Mouse (Mus musculus) lung, embryonic 16.5 days (tissue): ENCODE measurements around the gene Gm17651. TPM values are rescaled to one million over a fixed set of nuclear protein-coding genes. Genes with fewer than 3 reads are reported as not detected.

Source experiments
- ATAC-seq: fragments of 200-750 bp; cut with Nextera tagmentation; 2 replicates; pipeline ENCODE4 v1.8.0; 2017; ENCODE audit warnings: low read depth, mild to moderate bottlenecking, moderate library complexity
- H3K27ac ChIP-seq: fragments of 300-500 bp; sonication (generic); 2 replicates; pipeline ENCODE4 v1.5.1; 2014; ENCODE audit warnings: mild to moderate bottlenecking, control low read depth, low read length
- H3K27me3 ChIP-seq: fragments of 300-500 bp; sonication (generic); 2 replicates; pipeline ENCODE4 v1.6.1; 2014; ENCODE audit warnings: low read depth, low read length, mixed read lengths; ENCODE audit not compliant: control insufficient read depth, insufficient read depth
- H3K36me3 ChIP-seq: fragments of 300-500 bp; sonication (generic); 2 replicates; pipeline ENCODE4 v1.6.1; 2014; ENCODE audit warnings: low read length; ENCODE audit not compliant: control insufficient read depth, insufficient read depth
- H3K4me1 ChIP-seq: fragments of 300-500 bp; sonication (generic); replicated peaks from 2 replicates; pipeline ENCODE4 v1.6.1; 2014; ENCODE audit warnings: low read length, mixed read lengths; ENCODE audit not compliant: control insufficient read depth, insufficient read depth
- H3K4me2 ChIP-seq: fragments of 300-500 bp; sonication (generic); 2 replicates; pipeline ENCODE4 v1.6.1; 2014; ENCODE audit warnings: low read depth, low read length, control low read depth
- H3K4me3 ChIP-seq: fragments of 300-500 bp; sonication (generic); 2 replicates; pipeline ENCODE4 v1.5.1; 2014; ENCODE audit warnings: mild to moderate bottlenecking, low read length, control low read depth
- H3K9ac ChIP-seq: fragments of 300-500 bp; sonication (generic); 2 replicates; pipeline ENCODE4 v1.6.1; 2014; ENCODE audit warnings: low read length, control low read depth
- H3K9me3 ChIP-seq: fragments of 300-500 bp; sonication (generic); 2 replicates; pipeline ENCODE4 v1.6.1; 2016; ENCODE audit warnings: low read length; ENCODE audit not compliant: control insufficient read depth
- WGBS: fragments of 180-500 bp; shearing (Covaris S2); extraction: QIAGEN DNeasy Blood & Tissue Kit; methylation state at CpG from one replicate; pipeline ENCODE4 v1.1.7; 2014; 5-methylcytosine and 5-hydroxymethylcytosine counted together
- polyA plus RNA-seq: library from polyadenylated mRNA; unstranded; fragments of >200 nt; fragmentation: Nextera tagmentation; extraction: Ambion mirVana; gene quantifications from 2 replicates; pipeline ENCODE4 v1.2.1, GENCODE M21; 2015

Gm17651 gene
- polyA plus RNA-seq: not detected in 2 replicates

- H3K27ac ChIP-seq: no peak within 1 kb of the TSS
- no peak for ATAC-seq
- no peaks in the 10 kb centered on the region; the same call in 1 of the 2 replicates for H3K36me3 ChIP-seq
- H3K4me1 ChIP-seq: no peaks in the 10 kb centered on the region
- no peaks in the 10 kb centered on the region for H3K27me3 ChIP-seq
- WGBS: 81% methylated on average over 7 of the region's 7 CpGs
- no peak within 1 kb of the TSS for H3K4me2 ChIP-seq
- H3K9ac ChIP-seq: no peak within 1 kb of the TSS
- H3K4me3 ChIP-seq: no peak within 1 kb of the TSS
- H3K9me3 ChIP-seq: no peaks in the 10 kb centered on the region
Measured at GRCm38 (mm10) chr3:97674644-97675110, at the start of gene Gm17651. Gene Gm17651, minus strand, starts transcription at chr3:97674694.

DNA sequence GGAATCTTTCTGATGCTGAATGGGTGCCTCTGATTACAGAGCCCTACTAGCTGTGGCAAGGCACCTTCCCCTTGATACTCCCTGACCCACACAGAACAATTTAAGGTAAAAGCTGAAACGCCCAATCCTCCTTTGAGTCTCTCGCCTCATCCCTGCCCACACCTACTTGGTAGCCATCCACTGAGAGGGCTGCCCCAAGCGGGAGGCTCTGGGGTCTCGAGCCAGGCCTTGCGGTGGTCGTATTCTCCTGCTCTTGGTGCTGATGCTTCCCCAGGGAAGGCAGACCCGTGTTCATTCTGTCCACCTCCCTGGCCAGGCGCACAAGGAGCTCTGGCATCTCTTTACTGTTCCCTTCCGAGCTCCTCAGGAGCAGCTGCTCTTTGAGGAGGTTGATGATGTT lies 44.6 kb upstream of the Gm17651 start:
- no peak for ATAC-seq
- no peaks in the 10 kb centered on the region for H3K4me1 ChIP-seq
- no peak overlapping the region for H3K27ac ChIP-seq
- no peak overlapping the region for H3K4me3 ChIP-seq
- no peak overlapping the region for H3K9ac ChIP-seq
- H3K27me3 ChIP-seq: no peaks in the 10 kb centered on the region
- no peaks in the 10 kb centered on the region; the same call in 1 of the 2 replicates for H3K9me3 ChIP-seq
- WGBS: 80% methylated on average over 9 of the region's 9 CpGs
- H3K36me3 ChIP-seq: no peaks in the 10 kb centered on the region
- no peak overlapping the region for H3K4me2 ChIP-seq

GRCm38 (mm10) chr3:97715922-97716321 lies 41.4 kb upstream of the Gm17651 start:
- H3K4me3 ChIP-seq: no peak overlapping the region
- H3K27ac ChIP-seq: no peak overlapping the region
- H3K4me2 ChIP-seq: no peak overlapping the region
- no peak overlapping the region for H3K9ac ChIP-seq
- no peaks in the 10 kb centered on the region for H3K4me1 ChIP-seq
- H3K9me3 ChIP-seq: no peaks in the 10 kb centered on the region
- no peak for ATAC-seq
- no peaks in the 10 kb centered on the region for H3K27me3 ChIP-seq
- no peaks in the 10 kb centered on the region for H3K36me3 ChIP-seq
- 86% methylated on average over 1 of the region's 1 CpGs for WGBS

GRCm38 (mm10) chr3:97710881-97711280 lies 36.4 kb upstream of the Gm17651 start:
- H3K9me3 ChIP-seq: no peaks in the 10 kb centered on the region
- no peaks in the 10 kb centered on the region for H3K36me3 ChIP-seq
- H3K27me3 ChIP-seq: no peaks in the 10 kb centered on the region
- no peak for ATAC-seq
- no peak overlapping the region for H3K27ac ChIP-seq
- 38% methylated on average over 5 of the region's 5 CpGs for WGBS
- H3K4me3 ChIP-seq: no peak overlapping the region
- H3K4me2 ChIP-seq: no peak overlapping the region
- H3K9ac ChIP-seq: no peak overlapping the region
- no peaks in the 10 kb centered on the region for H3K4me1 ChIP-seq

- Histone ChIP-seq H3K27me3 (no peaks in the 10 kb centered on the region), H3K4me2 (no peak overlapping the region), H3K9me3 (no peaks in the 10 kb centered on the region), H3K27ac (no peak overlapping the region), H3K4me1 (no peaks in the 10 kb centered on the region), H3K4me3 (no peak overlapping the region), H3K9ac (no peak overlapping the region), H3K36me3 (no peaks in the 10 kb centered on the region)
- no peak for ATAC-seq
- WGBS: 83% methylated on average over 11 of the region's 11 CpGs
Measured at GRCm38 (mm10) chr3:97710134-97710533, 35.6 kb upstream of the Gm17651 start.

DNA sequence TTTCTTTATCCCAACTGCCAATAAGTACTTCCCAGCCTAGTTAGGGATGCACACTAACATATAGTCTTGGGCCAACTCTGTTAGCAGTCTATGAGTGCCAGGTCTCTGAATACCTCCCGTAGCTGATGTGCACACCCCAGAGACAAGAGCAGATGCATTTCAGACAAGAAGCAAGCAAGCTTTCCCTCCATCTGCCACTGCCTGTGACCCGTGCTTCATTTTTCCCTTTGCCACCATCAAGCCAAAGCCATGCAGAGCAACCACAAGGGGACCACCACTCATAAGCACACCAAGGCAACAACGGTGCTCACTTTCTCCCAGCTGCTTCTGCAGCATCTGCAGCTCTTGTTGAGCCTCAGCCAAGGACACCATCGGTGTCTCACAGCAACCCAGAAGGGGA lies 32.1 kb upstream of the Gm17651 start:
- WGBS: 79% methylated on average over 4 of the region's 4 CpGs
- Histone ChIP-seq H3K9me3 (no peaks in the 10 kb centered on the region), H3K9ac (no peak overlapping the region), H3K36me3 (no peaks in the 10 kb centered on the region), H3K4me3 (no peak overlapping the region), H3K4me2 (no peak overlapping the region), H3K27ac (no peak overlapping the region), H3K4me1 (no peaks in the 10 kb centered on the region), H3K27me3 (no peaks in the 10 kb centered on the region)
- no peak for ATAC-seq

DNA sequence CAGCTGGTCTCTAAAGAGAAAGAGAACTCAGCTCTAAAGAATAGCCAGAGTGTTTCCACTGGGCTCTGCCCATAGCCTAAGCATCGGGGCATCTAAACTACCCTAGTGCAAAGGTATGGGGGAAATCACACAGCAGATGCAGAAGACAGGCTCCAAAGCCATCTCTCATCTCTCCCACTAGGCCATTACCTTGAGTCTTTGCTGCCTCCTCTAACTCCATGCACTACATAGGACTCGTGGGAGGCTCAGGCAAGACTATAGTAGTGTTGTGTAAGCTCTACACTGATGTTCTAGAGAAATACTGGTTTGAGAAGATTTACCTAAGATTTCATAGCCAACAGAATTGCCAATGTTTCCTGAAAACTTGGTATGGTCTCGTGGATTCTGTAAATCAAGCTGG lies 31.0 kb upstream of the Gm17651 start:
- Histone ChIP-seq H3K27me3 (no peaks in the 10 kb centered on the region), H3K27ac (no peak overlapping the region)
- 72% methylated on average over 3 of the region's 3 CpGs for WGBS

GRCm38 (mm10) chr3:97702448-97703080 lies 28.1 kb upstream of the Gm17651 start:
- Histone ChIP-seq H3K9me3 (no peaks in the 10 kb centered on the region), H3K4me2 (no peak overlapping the region), H3K27ac (no peak overlapping the region), H3K4me1 (no peaks in the 10 kb centered on the region), H3K27me3 (no peaks in the 10 kb centered on the region), H3K36me3 (no peaks in the 10 kb centered on the region), H3K9ac (no peak overlapping the region), H3K4me3 (no peak overlapping the region)
- 86% methylated on average over 11 of the region's 11 CpGs for WGBS
- no peak for ATAC-seq

More for the DNA sequence above, 31.0 kb upstream of the Gm17651 start:
- no peak overlapping the region for H3K4me3 ChIP-seq
- no peaks in the 10 kb centered on the region for H3K4me1 ChIP-seq
- H3K9me3 ChIP-seq: no peaks in the 10 kb centered on the region
- no peak for ATAC-seq
- H3K36me3 ChIP-seq: no peaks in the 10 kb centered on the region
- no peak overlapping the region for H3K9ac ChIP-seq
- H3K4me2 ChIP-seq: no peak overlapping the region

- Histone ChIP-seq H3K4me2 (no peak overlapping the region), H3K4me3 (no peak overlapping the region), H3K27me3 (no peaks in the 10 kb centered on the region), H3K36me3 (no peaks in the 10 kb centered on the region), H3K27ac (no peak overlapping the region), H3K9ac (no peak overlapping the region), H3K9me3 (no peaks in the 10 kb centered on the region), H3K4me1 (no peaks in the 10 kb centered on the region)
- ATAC-seq: no peak
- WGBS: 28% methylated on average over 3 of the region's 3 CpGs
Measured at GRCm38 (mm10) chr3:97701198-97701597, 26.7 kb upstream of the Gm17651 start.
